Mouse (Mus musculus) cerebellum, postnatal 36 days (tissue): Measurements from ENCODE around the gene Hist3h2ba.
A peak's percentile ranks its signal among the peaks of the same experiment; 100 is the strongest.

Source experiments
- DNase-seq, 2 experiments: peaks; one replicate each; pipeline ENCODE4 v3.0.0; 2021 to 2022; ENCODE audit warnings: mixed read lengths in 2 of 2

Gene Hist3h2ba

DNA sequence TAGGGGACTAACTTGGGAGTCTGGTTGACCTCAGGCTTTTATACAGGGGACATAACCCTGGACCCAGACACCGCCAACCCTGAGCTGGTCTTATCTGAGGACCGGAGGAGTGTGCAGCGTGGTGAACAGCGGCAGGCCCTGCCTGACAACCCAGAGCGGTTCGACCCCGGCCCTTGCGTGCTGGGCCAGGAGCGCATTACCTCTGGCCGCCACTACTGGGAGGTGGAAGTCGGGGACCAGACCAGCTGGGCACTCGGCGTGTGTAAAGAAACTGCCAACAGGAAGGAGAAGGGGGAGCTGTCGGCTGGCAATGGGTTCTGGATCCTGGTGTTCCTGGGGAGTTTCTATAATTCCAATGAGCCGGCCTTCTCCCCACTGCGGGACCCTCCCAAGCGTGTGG, 41.4 kb downstream of the Hist3h2ba start:
- DNase-seq, result no peak

DNA sequence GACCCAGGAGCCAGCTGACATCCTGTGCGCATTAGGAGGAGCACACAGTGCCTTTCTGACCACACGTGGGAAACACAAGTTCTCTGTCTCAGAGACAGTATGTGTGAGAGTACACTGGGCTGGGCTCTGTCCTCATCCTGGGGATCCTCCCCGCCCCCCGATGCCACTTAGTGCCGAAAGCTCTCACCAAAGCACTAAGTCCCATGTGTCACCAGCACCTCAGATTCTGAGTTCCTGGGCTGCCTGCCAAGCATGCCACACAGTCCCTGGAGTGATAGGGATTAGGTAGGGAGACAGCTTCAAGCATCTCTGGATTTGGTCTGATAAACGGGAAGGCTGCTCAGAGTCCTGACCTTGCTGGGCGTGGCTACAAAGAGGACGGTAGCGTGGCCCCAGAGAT, 42.1 kb downstream of the Hist3h2ba start:
- no peak for DNase-seq

DNA sequence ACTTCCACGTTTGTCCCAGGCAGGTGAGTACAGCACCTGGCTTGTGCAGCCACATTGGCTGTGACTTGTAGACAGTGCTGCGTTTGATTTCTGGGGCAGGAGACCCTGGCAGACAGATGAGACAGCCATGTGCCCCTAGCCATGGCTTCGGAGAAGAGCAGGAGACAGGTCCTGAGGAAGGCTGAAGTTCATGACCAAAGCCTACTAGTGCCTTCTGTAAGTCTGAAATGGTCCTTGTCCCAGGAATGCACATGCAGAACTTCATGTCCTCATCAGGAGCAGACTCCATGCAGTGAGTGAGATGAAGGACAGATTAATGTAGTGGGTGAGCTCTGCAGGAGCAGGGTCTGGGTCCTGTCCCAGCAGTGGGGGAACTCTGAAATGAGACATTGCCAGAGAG, 43.2 kb downstream of the Hist3h2ba start:
- DNase-seq, result no peak

DNA sequence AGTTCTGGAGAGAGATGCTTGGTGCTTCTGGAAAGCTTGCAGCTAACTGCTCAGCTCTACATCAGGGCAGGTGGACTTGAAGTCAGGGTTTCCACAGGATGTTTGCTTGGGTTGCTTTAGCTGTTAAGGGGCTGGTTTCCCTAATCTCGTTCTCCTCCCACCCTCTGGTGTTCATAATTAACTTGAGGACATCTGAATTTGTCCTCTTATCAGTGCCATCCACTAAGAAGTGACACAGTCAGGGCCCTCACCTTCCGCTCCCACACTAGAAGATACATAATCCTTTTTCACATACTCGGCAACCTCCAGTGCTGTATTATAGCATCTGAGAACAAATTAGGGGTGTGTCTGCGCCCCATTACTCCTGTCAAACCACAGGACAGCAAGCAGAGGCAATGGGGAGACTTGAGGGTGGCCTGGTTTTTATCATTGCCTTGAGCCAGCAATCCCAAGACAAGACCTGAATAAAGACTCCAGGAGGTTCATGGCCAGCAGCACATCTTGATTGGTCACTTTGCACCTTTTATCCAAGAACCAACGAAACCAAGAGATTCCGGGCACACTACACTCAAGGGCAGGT, 44.5 kb downstream of the Hist3h2ba start:
- no peak for DNase-seq

DNA sequence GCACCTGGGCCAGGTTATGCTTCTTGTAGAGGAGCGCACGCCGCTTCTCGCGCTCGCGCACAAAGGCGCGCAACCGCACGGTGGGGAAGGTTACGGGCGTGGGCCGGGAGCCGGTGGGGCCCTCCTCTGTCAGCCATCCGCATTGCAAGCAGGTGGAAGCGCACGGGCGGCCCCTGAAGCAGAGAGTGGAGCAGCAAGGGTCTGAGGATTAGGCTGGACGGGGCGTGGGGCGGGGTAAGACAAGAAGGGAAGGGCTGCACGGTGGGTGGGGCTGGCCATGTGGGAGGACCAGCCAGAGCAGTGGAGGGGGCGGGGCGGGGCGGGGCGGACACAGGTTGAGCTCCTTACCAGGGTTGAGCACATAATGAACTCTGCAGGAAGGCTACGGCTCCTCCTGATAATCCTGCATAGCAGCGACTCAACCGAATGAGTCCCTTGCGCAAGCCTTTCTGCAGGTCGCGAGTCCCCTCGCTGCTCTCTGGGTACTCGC, 45.7 kb downstream of the Hist3h2ba start:
- peak in 1 of 2 experiments; percentile 48 for DNase-seq

DNA sequence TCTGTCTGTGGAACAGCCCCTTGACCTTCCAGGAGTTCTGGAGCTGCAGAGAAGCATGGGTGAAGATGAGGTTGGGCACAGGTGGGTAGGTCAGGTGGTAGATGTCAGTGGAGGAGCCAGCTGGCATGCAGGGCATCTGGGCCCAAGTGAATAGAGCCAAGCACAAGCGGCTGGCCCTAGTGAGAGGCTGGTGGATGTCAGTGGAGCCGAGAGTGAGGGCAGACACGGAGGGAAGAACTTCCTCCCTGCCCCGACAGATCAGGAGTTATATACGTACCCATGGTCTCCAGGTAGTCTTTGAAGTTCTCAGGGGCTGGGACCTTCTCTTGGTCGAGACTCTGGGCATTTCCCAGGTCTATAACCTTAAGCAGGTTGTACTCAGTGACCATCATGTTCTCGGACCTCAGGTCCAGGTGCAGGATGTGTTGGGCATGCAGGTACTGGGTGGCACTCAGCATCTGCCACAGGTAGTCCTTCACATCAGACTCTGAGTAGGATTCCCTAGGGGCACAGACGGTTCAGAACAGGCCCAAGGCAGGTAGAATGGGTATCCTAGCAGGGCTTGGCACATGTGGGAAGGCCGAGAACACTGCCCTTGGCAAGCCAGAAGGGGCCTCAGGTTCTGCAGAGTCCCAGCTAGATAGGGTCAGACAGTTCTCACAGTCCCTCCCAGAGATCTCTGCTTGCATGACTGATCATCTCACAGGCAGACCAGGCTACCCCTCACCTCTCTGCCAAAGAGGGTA, 46.5 kb downstream of the Hist3h2ba start:
- no peak for DNase-seq

DNA sequence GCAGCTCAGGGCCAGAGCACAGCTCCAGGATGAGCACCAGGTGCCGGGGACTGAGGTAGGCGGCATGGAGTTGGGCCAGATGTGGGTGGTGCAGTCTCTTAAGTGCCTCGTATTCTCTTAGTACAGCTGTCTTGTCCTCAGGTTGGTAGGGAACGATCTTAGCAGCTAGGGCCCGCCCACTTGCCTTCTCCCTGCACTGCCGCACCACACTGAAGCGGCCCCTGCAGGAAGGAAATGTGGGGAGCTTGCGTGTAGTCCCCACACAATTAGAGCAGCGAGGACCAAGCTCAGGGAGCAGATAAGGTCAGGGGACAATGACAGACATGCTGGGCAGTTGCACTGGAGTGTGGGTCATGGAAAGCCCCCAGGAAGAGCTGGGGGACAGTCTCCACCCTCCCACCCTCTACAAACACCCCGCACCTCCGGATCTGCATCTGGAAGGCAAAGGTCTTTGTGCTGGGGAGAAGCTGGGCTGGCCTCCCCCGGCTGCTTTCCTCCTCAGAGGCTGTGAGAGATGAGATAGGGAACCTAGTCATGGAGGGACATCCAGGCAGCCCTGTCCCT, 47.2 kb downstream of the Hist3h2ba start:
- DNase-seq, result no peak

DNA sequence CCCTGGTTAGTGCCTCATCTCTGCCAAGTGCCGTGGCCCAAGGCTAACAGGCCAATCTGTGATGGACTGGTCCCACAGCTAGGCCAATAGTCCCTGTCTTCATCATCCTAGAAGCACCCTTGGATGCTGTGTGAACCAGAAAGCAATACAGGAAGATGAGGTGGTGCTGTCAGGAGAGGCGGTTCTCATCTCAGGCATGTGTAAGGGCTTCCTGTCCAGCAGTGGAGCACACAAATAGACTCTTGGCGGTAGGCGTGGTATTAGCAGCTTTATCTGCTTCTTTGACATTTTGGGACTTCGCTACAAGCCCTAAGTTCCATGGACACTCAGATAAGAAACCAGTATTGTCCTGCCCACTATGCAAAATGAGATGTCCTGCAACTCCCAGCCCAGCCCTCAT, 48.8 kb downstream of the Hist3h2ba start:
- DNase-seq, result no peak
